Mouse (Mus musculus) lung, postnatal 25 days (tissue): ENCODE measurements around the gene Olfr1424.
"Not testable (repeated sequence)": the region's sequence is repeated elsewhere in the genome, so short reads cannot be mapped to it uniquely, and the experiment has no call there.

ENCODE experiments used
- DNase-seq: peaks from one replicate; pipeline ENCODE4 v3.0.0; 2022; ENCODE audit warnings: low spot score

Gene Olfr1424

DNA sequence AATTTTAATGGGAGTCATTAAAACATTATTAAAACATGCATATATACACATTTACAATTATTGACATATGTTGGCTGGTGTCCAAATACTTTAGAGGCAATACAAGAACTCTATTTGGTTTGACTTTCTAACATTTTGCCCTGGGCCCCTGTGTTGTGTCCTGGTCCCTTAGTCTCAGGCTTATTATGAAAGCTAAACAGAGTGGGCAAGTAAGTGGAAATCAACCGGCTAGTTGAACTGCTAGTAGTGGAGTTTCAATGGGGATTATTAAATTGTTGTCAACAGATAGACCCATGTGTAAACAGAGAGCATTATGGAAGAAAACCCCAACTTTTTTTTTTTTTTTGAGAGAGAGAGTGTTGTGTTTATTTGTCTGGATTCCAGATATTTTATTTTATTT lies at the start of gene Olfr1424:
Olfr1424 (minus strand) TSS at position 101 of the 400 bp plus-strand sequence.
- DNase-seq: not testable (repeated sequence)

DNA sequence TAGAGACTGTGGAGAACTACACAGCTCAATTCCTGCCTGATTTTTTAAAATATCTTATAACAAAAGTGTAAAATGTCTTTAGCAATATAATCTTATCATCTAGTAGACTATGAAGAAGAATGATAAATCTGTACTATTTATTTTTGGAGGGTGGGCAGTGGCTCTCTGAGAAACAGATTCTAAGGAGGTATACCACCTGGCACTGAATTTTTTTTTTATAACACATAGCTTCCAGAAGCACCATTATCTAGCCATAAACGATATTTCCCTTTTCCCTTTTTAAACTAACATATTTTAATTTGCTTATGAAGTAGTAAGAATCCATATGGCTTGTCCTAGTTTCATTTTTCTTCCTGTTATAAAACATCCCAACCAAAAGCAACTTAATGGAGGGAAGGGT lies 42.1 kb upstream of the Olfr1424 start:
- DNase-seq: no peak

DNA sequence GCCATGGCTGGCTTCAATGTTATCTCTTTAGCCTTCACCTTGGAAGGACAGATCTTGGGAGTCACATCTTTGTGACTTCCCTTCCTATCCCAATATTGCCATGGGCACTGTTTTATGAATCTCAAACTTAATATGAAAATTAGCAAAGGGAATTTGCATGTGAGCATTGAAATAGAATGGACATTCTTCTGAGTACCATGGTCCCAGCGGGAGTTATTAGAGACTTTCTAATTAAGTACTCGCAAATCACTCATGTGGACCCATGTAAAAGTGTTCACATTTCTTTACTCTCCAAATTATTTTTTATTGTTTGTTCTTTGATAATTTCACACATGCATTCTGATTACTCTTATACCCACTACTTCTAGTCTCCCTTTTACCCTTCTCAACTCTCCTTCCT lies 40.8 kb upstream of the Olfr1424 start, which contains the start of gene Olfr1427:
Olfr1427 (minus strand) TSS at position 101 of the 400 bp plus-strand sequence.
- DNase-seq: no peak

DNA sequence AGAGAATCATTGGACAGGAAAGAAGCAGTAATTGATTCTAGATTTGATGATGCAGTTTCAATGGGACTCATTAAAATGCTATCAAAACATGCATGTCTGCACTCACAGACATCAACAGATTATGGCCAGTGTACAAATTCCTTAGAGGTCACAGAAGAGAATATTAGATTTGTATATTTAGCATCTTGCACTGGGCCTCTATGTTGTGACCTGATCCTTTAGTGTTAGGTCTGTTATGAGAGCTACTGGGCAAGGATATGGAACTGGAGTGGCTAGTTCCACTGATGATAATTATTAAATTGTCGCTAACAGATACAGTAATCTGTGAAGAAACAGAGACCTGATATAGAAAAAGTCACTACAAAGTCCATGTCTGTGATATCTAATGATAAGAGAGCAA lies 29.4 kb upstream of the Olfr1424 start, which contains the start of gene Olfr1426:
Olfr1426 (minus strand) TSS at position 101 of the 400 bp plus-strand sequence.
- no peak for DNase-seq

- DNase-seq: not testable (repeated sequence)
Measured at GRCm38 (mm10) chr19:12077631-12078030, 15.1 kb upstream of the Olfr1424 start, which contains the start of gene Olfr1425. Olfr1425 (minus strand) TSS chr19:12077731.

GRCm38 (mm10) chr19:12069546-12069945 lies 7.1 kb upstream of the Olfr1424 start:
- not testable (repeated sequence) for DNase-seq

GRCm38 (mm10) chr19:12067806-12068205 lies 5.3 kb upstream of the Olfr1424 start:
- DNase-seq: not testable (repeated sequence)

DNA sequence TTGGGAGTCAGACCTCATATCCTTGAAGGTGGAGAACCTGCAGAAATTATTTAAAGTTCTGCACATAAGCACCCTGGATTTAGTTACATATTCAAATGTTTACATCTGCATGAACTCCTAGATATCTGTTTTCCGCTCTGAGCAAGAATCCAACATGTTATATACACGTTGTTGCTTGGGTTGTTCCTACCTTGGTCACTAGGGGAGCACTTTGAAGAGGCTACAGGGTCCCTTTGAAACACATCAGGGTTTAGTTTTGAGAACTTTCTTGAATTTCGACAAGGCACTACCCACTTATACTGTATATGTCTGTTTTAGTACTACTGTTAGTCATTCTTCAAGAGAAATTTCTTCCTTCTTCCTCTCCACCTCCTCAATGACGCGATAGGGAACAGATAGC lies 19.3 kb downstream of the Olfr1424 start:
- DNase-seq: no peak

- DNase-seq: no peak
Measured at GRCm38 (mm10) chr19:12041217-12041616, 21.3 kb downstream of the Olfr1424 start, which contains the start of gene Olfr1423. Olfr1423 (minus strand) TSS chr19:12041317.

DNA sequence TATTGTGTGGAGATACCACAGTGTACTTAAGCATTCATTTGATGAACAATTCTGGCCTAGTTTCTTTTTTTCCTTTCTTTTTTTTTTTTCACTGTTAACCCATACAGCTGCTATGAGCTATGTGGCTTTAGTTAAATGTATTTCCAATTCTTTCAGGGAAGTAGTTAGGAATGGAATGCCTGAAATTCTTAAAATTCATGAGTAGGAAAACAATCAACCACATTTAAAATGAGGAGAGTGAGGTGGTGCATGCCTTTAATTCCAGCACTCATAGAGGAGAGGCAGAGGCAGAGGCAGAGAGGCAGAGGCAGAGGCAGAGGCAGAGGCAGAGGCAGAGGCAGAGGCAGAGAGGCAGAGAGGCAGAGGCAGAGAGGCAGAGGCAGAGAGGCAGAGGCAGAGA lies 24.8 kb downstream of the Olfr1424 start:
- no peak for DNase-seq

DNA sequence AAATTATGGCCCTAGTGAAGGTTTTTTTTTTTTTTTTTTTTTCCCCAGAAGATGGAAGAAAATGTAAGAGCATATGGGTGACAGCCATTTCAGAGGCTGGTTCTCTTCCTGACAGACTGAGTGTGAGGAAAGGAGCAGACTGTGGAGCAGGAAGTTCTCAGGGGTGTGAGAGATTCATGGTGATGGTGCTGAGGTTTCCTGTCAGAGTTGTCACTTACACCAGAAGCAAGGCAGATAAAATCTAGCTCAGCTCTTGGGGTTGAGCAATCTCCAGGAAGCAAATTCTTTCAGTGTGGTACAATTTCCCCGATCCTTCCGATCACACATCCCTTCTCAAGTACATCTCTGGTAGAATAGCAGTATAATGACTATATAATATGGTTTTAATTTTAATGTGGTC lies 35.9 kb downstream of the Olfr1424 start:
- no peak for DNase-seq

DNA sequence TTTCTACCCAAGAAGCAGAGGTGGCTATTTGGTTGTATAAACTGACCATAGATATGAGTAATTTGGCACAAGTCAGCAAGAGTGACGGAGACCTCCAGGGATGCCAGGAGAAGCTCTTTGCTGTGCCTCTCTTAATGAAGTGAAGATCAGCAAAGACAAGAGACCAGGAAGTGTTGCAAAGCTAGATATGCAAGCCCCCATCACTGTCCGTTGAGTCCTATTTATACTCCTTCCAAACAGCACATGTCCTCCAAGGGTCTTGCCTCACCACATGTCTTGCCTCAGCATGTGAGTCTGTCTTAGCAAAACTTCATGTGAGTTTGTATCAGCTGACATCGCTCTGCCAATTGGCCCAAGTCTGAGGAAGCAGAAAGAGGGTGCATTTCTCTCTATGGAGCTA lies 37.1 kb downstream of the Olfr1424 start:
- DNase-seq: no peak

- DNase-seq: no peak
Measured at GRCm38 (mm10) chr19:12024149-12024548, 38.3 kb downstream of the Olfr1424 start.

GRCm38 (mm10) chr19:12016192-12016591 lies 46.3 kb downstream of the Olfr1424 start:
- no peak for DNase-seq

DNA sequence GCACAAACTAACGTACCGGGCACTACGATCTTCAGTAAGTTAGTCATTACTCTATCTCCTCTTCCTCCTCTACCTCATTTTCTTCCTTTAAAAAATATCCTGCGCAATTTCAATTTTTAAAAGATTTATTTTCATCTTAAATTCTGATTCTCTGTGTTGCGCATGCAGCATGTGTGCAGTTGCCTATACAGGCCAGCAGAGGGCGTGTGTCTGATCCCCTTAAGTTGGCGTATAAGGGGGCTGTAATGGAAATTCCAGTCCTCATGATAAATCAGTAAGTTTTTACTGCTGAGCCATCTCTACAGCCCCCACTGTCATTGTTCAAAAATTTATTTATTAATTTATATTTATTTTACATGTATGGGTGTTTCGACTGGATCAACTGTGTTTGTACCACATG lies 46.8 kb downstream of the Olfr1424 start:
- DNase-seq: no peak

DNA sequence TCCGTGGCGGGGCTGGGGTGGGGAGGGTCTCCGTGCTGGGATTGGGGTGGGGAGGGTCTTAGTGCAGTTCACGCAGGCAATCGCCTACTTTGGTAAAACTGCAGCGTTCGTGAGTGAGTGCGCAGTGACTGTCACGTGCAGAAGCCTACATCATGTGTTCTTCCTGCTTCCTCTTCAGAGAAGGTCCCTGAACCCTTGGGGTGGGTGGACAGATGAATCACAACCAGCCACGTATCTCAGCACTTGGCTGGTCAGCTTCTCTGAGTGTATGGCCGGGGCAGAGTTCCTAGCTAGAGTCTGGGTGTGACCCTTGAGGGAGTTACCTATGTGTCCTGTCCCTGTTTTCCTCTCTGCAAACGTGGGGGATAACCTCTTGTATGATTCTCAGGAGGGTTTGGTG lies 49.3 kb downstream of the Olfr1424 start:
- peak; percentile 64 for DNase-seq

DNA sequence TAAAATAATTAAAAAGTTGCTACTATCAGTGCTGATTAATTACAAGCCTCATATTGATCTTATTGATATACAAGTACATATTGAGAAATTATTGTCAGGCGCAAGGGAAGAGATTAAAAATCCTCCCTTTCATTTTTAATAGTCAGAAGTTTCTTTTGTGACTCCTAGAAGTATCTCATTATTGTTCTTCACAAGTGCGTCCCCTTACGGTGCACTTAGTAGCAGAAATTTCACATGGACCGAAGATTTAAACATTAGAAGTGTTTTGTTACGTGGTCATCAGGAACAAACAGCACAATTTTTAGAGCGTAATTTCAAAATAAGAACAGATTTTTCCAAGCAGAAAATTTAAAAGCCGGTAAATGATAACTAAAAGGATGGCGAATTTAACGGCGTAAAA lies 49.9 kb downstream of the Olfr1424 start:
- DNase-seq: no peak

GRCm38 (mm10) chr19:12011560-12012556 lies 50.6 kb downstream of the Olfr1424 start:
- DNase-seq: peak; percentile 90

- peak; percentile 81 for DNase-seq
Measured at GRCm38 (mm10) chr19:12010916-12011559, 51.4 kb downstream of the Olfr1424 start.

GRCm38 (mm10) chr19:12010281-12010771 lies 52.2 kb downstream of the Olfr1424 start:
- DNase-seq: peak; percentile 58

DNA sequence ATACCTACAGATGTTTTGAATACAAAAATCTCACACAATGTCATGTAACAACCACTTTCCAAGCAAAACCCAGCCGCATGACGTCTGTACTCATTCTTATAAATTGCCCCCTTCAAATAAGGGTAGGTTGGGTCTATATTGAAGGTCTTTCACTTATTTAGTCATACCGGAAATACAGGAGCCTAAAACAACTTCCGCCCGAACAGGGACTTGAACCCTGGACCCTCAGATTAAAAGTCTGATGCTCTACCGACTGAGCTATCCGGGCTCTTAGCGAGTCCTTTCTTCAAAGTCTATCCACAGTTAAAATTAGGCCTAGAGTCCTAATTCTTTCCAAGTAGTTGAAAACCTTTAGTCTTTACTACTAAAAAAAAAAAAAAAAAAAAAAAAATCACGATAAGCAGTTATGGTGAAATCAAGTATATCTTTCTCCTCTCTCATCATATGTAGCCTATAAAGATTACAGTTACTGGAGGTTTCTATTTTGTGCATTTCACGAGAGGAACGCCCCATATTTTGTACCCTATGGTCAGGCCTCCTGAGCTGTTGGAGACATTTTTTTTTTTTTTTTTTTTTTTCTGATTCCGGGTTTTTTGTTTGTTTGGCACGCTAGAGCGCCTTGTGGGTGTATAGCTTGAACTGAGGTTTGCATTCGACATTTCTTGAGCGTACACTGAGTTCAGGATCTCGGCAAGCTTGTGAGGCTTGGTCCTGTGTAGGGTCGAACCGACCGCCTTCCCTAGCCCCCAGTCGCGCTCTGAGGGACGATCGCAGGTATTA lies 52.8 kb downstream of the Olfr1424 start:
- DNase-seq: peak; percentile 82
